Mouse (Mus musculus): ENCODE results near the gene Ube2j1.

The Ube2j1 gene

GRCm38 (mm10) chr4:33018361-33018999, 12.7 kb upstream of the Ube2j1 start:
- DNase-seq (ENCODE audit: low read depth) = peak; percentile 47

DNA sequence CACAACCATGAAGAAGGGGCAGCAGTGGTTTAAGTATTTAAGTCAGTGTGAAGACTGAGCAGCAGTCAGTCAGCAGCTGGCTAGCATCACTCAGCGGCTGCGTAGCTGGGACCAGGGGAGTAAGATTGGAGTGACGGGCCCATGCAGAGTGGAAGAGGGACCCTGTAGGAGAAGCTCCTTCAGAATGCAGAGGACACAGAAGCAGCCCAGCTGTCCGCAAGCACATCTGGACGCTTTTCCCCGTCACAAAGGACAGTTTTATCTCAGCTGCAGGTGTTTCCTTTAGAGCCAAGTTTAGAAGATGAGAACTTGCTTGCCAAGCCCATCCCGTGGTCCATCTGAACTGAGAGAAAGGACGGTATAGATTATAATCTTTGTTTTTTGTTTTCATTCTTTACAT, 6.8 kb upstream of the Ube2j1 start:
- DNase-seq (ENCODE audit: low read depth) = no peak

DNA sequence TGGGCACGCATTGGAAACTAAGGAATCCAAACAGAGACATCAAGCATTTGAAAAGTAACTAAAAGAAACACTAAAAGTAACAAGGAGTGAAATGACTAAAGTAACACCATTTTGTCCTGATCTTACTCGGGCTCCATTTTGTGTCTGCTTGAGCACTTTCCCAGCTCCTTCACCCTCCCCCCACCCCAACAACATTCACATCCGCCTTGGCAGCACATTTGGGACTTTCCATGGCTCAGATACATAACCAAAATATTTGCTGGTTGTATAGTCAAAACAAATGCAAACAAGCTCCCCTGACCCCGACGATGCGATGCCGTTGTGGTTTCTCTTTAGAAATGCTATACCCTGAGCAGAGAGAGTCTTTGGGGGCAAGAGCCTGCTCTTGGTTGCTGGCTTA, 2.1 kb upstream of the Ube2j1 start:
- no peak for DNase-seq (ENCODE audit: low read depth)

DNA sequence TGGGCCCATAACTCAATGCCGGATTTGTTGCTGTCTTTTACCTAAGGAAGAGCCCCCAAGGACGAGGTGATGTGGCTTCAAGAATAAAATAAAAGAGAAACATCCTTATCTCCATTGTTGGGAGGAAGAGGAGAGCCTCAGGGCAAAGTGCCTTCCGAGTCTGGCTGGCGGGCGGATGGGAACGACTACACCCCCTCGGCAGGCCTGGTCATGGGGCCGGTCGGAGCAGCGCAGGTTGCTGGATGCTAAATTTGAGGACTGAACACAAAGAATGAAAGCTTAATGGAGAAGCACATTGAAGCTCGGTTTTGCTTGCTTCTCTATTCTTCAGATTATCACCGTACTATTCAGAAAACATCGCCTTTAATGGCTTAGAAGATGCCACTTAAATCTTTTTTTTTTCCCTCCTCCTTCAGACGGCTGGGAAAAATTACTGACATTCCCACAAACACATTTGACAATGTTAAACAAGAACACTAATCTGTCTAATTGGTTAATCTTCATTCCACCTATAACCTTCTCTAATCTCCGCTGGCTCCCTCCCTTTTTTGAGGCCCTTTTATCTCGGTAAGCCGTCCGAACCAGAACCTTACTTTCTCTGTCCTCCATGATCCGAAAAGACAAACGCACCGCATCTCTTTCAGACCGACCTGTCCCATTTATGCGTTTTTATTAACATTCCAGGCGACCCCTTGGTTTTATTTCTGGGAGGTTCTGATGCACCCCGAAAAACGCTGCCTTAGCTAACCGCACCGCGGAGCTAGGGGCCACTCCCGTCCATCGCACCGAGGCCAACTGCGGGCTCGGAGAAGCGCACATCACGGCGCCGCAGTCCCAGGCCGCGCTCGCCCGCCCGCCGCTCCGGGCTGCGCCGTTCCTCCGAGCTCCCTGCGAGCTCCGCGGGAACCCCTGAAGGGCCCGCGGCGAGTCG, 687 bp upstream of the Ube2j1 start:
- no peak for DNase-seq (ENCODE audit: low read depth)

DNA sequence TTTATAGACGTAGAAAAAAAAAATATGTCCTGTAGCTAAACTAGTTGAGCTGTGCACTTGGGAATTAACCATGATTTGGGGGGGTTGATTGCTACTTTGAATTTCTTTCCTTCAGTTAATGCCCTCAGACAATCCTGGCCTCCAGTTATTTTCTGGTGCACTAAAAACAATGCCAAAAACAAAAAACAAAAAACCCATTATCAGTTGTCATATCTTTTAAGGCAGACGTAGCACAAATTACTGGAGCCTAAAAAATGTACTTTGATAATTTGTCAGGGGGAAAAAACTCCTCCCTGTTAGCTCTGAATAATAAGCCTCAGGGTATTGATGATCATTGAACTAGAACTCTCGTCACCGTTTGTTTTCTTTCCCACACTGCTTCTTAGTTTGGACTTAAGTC, 829 bp downstream of the Ube2j1 start:
- DNase-seq (ENCODE audit: low read depth) = no peak

- no peak for DNase-seq (ENCODE audit: low read depth)
These were observed 2.3 kb downstream of the Ube2j1 start for GRCm38 (mm10) chr4:33033515-33033914.

DNA sequence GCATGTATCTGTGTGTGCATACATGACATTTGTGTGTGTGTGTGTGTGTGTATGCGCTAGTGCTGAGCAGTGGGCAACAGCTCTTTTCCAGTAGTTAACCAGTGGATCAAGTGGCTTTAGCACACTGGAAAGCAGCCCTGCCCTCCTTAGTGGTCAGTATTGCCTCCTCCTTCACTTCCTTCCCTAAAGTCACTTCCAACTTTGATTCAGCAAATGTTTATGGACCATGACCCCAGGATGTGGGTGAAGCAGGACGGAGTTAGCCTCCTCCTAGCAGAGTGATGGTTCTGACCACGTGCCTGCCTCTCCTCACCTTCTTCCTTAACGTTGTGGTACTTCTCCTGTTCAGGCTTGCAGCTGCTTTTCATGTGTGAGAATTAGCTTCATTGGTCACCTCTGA, 8.6 kb downstream of the Ube2j1 start:
- DNase-seq (ENCODE audit: low read depth) = no peak

- no peak for DNase-seq (ENCODE audit: low read depth)
These were observed 18.4 kb downstream of the Ube2j1 start for GRCm38 (mm10) chr4:33049601-33050000.

DNA sequence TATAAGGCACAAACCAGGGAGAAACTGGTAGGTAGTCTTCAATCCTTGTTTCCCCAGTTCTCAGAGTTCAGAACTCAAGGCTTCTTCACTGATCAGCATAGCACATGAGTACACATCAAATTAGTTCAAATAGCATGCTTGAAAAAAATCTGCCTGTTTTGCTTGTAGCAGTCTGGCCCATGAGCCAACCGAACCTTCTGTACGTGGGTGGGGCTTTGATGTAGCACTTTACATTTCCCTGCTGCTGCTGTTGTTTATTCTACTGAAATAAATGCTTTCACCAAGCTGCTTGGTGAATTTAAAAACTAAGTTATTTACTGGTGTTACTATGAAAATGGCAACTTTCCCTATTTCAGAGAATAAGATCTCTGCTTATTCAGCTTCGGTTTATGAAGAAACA, 20.8 kb downstream of the Ube2j1 start:
- DNase-seq (ENCODE audit: low read depth) = no peak

DNA sequence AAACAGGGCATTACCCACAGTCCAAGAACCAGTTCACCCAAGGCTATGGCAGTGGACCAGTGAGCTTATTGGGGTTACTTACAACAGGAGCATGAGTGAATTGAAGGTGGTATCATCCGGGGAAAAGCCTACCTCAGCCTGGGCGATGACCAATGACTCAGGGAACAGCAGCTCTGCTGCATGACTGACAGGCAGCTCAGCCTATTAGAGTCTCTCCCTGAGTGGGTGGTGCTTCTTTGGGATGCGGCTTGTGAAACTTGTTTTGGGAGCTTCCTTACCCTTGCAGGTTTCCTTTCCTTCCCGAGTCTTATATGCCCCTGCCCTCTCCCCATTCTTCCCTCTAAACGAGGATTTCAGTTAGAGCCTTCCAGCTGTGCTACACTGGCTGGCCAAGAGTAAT, 21.4 kb downstream of the Ube2j1 start:
- DNase-seq (ENCODE audit: low read depth) = no peak

GRCm38 (mm10) chr4:33054426-33054825, 23.2 kb downstream of the Ube2j1 start:
- no peak for DNase-seq (ENCODE audit: low read depth)

GRCm38 (mm10) chr4:33056317-33056716, 25.1 kb downstream of the Ube2j1 start:
- no peak for DNase-seq (ENCODE audit: low read depth)

DNA sequence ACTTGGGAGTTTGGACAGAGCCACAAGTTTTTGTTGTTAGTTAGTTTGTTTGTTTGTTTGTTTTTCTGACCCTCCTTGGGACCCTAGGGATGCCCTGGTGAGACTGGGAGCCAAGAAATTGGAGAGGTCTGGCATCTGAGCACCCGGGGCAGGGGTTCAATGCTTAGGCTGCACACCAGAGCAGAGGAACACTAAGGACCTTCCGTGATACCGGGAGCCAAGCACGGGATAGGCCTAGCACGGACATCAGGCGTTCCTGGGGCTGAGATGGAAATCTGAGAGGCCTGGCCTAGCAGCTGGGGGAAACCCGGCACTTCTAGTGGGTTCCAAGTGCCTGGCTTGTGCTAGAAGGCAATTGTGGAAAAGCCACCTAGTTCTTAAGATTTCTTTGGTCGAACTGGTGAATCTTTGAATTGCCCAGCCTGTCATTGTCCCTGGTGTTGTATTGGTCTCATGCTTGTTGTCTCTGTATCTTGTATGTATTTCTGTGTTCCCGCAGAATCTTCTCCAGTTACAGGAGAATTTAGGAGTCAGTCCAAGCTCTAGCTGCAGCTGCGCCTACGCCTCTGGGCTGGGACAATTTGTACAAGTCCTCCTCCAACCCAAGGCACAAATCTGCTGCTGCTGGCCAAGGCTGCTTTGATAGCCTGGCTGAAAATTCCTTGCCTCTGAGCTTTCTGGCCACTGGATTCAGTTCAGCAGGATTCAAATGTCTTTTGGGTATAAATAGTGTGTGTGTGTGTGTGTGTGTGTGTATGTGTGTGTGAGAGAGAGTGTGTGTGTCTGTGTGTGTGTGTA, 26.9 kb downstream of the Ube2j1 start:
- DNase-seq (ENCODE audit: low read depth) = peak; percentile 36

GRCm38 (mm10) chr4:33061158-33061557, 29.9 kb downstream of the Ube2j1 start:
- no peak for DNase-seq (ENCODE audit: low read depth)

- no peak for DNase-seq (ENCODE audit: low read depth)
These were observed 31.8 kb downstream of the Ube2j1 start, which contains the start of gene Gabrr2 for GRCm38 (mm10) chr4:33062981-33063380. Gene Gabrr2 (plus strand): TSS chr4:33062999.

DNA sequence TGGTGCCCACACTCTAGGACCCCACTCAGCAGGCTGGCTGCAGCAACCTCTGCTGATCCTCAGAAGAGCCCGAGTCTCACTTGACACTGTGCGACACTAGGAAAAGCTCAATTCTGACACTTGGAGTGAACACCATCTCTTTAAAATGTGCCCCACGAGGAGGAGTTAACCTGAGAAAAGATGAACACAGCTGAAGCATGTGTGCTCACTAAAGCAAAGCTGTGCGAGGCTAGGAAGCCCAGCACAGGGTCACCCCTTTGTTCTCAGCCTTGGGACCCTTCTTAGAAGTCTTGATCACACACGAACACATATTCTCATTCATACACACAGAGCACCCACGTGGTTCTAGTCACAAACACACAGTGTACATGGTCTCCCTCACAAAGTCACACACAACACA, 33.8 kb downstream of the Ube2j1 start:
- no peak for DNase-seq (ENCODE audit: low read depth)

DNA sequence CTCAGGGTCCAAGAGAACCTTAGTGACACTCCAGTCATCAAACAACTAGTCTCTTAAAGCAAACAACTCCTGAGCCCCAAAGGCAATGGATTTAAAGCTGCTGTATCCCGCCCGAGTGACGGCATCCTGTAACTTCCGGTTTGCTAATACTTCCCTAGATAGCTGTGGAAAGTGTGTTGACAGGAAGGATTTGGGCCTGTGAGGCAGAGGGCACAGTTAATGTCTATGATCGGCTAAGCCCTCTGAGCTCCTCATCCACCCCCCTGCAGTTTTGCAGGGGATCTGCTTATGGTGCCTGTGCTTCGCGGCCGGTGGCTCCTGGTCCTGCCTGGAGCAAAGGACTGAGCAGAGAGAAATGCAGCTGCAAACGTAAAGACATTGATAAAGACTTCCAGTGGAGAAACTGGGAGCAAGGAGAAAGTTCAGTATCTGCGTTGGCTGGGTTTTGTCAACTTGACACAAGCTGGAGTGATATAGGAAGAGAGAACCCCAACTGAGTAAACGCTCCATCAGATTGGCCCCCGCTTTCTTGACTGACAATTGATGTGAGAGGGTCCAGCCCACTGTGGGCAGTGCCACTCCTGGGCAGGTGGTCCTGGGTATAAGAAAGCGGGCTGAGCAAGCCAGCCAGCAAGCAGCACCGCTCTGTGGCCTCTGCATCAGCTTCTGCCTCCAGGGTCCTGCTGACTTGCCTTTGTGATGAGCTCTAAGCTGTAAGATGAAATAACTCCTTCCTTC, 35.2 kb downstream of the Ube2j1 start:
- no peak for DNase-seq (ENCODE audit: low read depth)

- no peak for DNase-seq (ENCODE audit: low read depth)
These were observed 36.1 kb downstream of the Ube2j1 start for GRCm38 (mm10) chr4:33067331-33067730.

DNA sequence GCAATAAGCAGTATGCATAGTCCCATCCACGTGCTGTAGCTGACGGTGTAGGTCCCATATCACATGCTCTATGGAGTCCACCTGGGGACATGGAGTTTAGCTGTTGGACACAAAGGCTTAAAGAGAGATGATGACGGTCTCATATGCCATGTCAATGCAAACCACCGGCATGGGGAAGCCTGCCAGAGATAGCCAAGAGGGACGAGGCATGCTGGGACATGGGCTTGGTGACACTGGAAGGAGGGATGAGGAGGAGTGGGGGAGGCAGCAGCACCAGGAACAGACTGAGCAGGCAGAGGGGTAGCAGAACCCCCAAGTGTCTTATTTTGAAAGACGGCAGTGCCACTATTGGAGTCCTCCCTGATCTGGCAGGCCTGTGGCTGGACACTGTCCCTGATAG, 36.6 kb downstream of the Ube2j1 start:
- DNase-seq (ENCODE audit: low read depth) = no peak

- DNase-seq (ENCODE audit: low read depth) = no peak
These were observed 37.7 kb downstream of the Ube2j1 start for GRCm38 (mm10) chr4:33068894-33069293.

DNA sequence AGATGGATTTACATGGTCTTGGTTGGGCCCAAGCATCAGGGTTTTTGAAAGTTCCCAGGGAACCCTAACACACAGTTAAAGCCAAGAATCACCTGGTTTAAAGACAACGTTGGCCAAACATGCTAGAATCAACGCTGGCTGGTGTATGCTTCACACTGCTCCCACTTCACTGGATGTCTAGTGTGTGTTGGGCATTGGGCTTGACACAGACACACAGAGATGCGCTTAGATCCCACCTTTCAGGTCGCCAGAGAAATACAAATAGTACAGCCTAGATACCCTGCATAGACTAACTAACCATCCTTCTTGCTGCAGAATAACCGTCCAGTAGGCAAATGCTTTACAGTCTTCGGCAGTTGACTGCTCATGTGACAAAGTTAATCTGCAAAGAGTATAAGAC, 39.1 kb downstream of the Ube2j1 start:
- DNase-seq (ENCODE audit: low read depth) = no peak

- no peak for DNase-seq (ENCODE audit: low read depth)
These were observed 40.1 kb downstream of the Ube2j1 start for GRCm38 (mm10) chr4:33071337-33071736.

Measured in fibroblast of lung, adult 2 months (primary cell).